Mouse (Mus musculus) kidney, adult 8-10 months (tissue): ENCODE results near the gene Prss28.

Experiments
- DNase-seq, 2 experiments: peaks; one replicate each; pipeline ENCODE4 v3.0.0; 2022

Prss28 gene

DNA sequence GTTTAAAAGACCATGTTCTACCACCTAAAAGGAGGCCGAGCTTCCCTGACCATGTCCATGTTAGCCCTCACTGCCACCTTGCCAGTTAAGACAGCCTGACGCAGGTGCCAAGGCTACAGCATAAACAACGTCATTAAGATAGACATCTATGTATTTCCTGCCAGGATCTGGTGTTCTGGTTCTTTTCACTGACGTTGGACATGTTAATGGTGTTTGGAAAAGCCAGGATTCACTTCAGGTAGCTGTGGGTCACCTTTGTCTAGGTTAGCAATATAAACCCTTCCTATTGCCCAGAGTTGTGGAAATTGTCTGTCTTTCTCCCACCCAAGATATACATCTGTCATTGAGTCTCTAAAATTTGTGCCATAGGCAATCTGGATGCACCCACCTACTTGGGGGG, at the start of gene Prss28:
Prss28 (plus strand) TSS at position 301 of the 400 bp plus-strand sequence.
- no peak for DNase-seq

DNA sequence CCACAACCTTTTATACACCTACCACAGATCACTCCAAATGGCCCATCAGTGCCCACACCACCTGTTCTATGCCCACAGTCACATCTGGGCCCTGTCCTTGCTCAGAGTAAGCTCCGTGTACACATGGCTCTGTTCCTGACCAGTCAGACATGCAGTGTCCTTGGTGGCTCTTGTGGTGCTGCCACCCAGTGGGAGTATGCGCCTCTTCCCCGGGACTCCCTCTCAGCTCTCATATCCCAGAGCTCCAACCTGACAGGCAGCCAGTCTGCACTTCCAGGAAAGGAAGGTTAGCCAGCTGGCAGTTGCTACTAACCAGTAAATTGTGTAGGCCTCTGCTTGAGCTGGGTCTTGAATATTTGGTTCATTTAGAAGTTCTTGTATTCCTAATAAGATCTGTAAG, 44.0 kb upstream of the Prss28 start:
- peak; percentile 38 to 49 for DNase-seq

DNA sequence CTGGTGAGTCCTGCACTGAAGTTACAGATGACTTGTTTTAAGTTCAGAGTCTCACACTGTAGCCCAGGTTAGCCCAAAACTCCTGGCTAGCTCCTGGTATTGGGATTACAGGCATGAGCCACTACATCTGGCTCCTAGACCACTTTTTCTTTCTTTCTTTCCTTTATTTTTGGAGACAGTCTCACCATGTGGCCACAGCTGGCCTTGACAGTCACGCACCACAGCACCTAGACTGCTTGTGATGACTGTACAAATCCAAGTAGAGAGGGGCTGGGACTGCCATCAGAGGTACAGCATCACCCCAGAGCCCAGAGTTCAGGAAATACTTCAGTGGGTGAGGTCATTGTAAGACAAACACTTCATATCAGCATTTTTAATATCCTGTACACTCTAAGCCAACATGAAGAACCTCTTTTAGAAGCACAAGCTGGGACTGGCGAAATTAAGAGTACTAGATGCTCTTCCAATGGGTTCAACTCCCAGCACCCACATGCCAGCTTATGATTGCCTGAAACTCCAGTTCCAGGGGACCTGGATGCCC, 37.6 kb upstream of the Prss28 start:
- no peak for DNase-seq

DNA sequence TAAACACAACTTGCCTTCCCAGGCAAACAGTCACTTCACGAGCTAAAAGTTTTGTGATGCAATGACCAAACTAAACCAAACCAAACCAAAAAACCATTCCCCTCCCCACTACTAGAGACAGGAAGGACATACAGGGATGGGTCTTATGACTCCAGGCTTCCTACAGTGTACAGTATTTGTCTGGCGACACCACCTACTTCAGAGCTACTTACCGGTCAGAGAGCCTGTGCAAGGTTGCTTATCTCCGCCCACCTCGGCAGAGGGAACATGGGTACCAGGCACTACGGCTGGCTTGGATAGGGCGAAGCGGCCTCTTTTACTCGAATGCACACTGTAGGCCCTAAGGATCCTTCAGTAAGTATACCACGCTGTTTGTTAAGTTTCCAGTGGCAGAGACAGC, 36.1 kb upstream of the Prss28 start:
- peak in 1 of 2 experiments; percentile 28 for DNase-seq

DNA sequence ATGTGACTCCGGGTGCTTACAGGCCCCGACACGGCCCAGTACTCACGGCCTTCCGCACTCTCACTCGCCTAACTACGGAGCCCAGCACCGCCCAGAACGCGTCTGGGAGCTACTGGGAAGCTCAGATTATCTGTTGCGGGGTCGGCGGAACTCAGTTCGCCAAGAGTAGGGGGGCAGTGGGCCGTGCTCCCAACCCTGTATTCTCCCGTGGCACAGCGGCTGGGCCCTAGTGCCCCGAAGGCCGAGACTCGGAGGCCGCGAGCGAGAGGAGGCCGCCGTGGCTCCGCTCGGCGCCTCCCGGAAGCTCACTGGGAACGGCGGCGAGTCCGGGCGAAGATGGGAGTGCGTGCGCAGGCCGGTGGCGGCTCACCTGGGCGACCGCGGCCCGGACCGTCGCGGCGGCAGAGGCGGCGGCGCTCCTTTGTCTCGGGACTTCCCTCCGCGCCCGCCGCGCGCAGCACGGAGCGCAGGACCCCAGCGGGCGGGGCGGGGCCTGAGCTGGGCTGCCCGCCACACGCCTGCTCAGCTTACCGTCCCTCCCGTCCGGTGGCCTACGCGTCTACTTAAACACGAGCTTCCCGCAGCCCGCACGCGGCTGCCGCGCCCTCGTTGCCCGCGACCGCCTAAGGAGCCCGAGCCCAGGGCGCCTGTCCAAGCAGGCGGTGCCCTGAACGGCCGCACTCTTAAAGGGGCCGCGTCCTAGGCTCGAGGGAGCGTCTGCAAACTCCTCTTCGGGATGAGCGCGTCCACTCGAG, 35.3 kb upstream of the Prss28 start:
- peak; percentile 54 to 90 for DNase-seq

DNA sequence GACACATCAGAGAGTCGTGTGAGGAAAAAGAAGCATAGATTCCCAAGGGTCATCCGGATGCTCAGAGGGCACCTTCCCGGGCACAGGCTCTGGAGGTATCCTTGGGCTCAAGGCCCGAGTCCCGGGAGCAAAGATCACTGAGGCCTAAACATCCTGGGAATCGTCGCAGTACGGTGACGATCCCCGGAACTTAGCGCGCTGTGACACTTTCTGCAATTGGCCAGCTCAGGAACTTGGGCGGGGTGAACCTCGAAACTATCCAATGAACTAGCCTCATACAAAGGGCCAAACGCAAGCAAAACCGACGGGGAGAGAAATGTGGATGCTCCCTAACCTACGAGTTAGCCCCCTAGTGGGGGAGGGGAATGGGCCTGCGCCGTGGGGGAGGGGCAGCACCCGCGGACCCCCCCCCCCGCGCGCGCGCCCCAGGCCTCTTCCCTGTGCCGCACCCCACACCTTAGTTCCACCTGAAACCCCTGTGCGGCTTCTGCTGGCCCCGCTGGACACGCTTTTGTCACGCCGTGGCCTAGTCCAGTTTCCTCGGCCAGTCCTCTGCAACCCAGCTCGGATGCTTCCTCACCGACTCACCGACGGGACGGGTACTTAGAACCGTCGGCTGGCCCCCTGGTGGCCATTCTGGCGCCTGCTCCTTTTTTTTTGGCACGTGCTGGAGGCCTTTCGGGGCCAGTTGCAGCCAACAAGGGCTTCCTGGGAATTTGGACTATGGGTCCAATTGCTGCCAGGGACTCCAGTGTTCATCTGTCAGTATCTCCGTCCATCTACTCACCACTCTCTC, 34.5 kb upstream of the Prss28 start:
- DNase-seq: peak; percentile 97 to 98

DNA sequence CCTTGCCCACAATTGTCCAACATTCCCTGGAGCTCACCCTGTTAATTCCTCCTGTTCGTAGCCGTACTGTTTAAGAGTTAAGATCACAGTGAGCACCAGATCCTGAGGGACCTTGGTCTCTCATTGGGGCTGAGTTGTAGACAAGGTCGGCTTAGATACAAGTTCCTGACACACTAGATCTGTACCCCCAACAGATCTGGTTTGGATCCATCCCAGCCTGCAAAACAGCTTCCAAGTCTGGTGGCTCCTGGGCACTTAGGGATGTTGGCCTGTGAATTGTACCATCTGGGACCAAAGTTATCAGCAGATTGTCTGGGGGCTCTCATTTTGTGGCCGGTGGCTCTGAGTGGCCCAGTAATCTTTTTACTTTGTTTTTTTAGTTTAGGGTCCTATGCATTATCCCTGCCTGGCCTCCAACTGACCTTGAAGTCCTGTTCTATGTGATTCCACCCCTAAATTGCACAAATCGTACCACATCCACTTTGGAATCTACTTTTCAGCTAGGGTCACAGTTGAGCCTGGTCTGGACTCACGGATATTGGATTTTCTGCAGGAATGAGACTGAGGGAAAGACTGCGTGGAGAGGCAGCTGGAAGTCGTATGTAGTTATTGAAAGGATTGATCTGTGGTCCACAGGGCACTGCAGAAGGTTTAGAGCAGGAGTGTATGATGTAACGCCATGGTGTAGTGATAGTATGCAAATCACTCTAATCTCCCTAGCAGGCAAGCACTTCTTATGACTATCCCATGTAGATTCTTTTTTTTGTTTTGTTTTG, 33.7 kb upstream of the Prss28 start, which contains the start of gene Ube2i:
Ube2i (minus strand) TSS at position 52 of the 776 bp plus-strand sequence.
- no peak for DNase-seq

DNA sequence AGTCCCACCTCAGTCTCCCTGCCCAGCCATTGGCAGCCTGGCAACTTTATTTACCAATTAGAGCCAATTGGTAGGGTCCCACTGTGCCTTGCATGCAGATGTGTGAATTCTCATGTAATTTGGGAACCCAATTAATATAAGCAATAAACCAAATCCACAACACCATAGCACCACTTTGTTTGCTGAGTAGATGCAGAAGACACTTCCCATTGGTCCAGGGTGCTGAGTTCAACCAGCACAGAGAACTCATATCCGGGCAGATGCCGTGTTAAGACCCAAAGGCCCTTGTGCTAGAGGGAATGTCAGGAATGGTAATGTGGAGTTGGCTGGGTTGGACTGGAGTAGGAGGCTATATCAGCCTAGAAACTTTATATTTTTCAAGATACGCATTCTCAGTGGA, 32.6 kb upstream of the Prss28 start:
- DNase-seq: no peak

DNA sequence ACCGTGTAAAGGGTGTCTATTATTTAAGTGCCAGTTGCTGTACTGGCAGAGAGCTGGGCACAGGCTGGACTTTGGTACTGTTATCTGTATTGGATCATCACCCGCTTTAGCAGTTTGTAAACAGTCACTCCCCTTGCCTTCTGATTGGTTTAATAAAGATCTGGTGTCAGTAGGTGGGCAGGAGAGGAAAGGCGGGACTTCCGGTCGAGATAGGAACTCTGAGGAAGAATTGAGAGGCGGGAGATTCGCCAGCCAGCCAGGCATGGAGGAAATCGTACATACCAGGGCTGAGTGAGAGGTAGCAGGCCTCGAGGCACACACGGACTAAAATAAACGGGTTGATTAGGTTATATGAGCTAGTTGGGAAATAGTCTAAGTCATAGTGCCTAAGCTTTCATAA, 26.3 kb upstream of the Prss28 start:
- peak; percentile 77 to 87 for DNase-seq

DNA sequence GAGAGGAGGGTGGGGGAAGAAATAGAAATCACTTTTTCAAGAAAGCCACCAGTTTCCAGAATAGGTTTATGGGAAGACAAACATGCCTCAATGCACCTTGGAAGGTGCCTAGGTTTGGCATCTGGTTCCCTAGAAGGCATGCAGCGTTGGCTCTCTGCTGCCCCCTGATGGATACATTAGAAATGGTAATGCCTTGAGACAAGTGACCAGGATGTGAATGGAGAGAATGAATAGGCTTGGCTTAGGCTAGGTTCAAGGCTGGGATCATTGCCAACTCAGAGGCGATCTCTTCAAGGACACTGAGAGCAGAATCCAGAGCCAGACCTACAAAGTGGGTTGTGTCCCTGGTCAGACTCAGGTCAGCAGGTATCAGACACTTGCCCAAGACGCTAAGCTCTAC, 23.4 kb upstream of the Prss28 start:
- DNase-seq: peak; percentile 87 to 88

DNA sequence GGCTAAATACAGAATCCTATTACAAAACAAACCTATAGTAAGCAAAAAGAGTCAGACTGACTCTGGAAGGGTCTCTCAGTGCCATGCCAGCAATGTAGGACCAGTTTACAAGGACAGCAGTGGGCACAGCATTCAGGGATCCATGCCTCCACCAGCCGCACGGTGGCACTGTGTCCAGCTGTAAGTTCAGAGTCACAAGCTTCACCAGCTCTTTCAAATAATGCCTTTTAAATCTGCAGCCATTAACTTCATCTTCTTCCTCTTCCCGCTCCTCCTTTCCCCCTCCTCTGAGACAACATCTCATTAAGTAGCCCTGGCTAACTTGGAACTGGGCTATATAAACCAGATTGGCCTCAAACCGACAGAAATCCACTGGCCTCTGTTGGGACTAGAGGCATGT, 19.6 kb upstream of the Prss28 start:
- peak in 1 of 2 experiments; percentile 57 for DNase-seq

DNA sequence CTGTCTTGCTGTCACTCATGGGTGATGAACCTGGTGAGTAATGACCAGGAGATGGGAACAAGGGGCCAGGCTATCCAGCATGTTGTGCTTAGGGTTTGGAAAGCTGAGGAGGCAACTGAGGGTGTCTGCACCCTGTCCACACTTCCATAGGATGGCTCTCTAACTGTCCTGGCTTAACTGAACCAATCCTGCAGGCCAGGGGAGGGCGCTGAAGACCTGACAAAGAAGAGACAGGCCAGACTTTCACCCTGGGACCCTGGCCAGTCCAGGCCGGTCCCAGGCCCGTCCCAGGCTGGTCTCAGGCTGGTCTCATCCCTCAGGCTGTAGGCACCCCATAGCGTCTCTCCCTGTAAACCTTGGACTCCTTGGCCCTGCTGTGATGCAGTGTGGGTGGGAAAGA, 18.0 kb upstream of the Prss28 start:
- DNase-seq: no peak

DNA sequence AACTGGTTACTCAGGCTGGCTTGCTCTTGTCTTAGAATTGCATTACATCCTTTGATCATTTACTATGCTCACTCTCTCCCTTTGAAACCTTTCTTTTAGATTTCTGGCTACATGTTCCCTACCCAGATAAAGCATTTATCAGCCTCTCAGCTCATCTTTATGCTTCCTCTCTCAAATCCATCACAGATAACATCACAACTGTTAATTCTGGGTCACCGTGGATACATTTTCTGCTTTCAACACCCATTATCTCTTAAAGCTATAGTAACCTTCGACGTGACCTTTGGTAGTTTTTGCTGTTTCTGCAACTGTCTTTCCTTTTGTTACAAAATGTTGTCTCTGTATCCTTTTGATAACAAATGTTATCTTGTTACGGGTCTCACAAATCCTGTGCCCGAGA, 15.0 kb upstream of the Prss28 start:
- DNase-seq: no peak

DNA sequence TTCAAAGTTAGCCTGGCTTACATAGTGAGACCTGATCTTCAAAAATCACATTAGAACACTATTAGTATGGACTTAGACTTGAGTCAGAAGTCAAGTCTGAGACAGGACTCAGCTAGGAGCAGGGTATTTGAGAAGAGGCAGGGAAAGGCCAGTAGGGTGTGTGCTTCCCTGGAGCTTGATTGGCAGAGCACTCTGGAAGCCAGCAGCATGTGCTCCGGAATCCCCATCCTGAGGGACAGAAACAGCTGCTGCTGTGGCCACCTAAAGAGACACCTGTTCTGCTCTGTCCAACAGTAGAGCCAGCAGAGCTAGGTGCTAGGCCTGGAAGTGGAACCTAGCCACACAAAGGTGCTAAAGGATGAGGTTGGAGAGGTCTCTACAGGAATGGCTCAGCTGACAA, 14.3 kb upstream of the Prss28 start:
- no peak for DNase-seq

DNA sequence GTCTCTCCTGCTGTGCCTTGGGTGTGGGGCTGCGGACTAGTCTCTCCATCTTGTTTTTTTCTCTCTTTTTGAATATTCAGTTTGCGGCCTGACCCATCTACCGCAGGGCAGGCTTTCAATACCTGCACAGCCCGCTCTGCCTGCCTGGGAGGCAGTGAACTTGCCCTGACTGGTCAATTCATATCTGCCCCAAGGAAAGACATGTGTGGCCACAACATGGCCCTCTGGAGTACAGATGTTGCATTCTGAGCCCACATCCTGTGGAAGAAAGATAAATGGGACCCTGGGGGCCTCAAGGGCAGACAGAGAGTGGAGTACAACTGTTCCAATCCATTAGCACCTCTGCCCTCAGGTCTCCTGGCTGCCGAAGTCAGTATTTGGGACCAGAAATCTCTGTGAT, 10.4 kb upstream of the Prss28 start, which contains the start of gene Prss34:
Prss34 (plus strand) TSS at position 301 of the 400 bp plus-strand sequence.
- DNase-seq: no peak

DNA sequence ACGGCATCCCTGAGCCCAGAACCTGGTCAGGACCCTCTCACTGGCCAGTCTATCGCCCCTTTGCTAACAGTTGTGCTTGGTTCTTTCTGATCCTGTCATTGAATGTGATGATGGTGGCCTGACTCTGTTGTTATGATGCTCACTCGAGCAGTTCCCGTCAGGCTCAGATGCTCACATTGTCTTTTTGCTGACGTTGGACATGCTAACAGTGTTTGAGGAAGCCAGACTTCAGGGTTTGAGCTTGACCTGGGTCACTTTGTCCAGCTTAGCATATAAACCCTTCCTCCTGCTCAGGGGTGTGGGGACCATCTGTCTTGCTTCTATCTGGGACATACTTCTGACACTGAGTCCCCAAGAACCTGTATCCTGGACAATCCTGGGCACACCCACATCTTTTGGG, 9.9 kb downstream of the Prss28 start, which contains the start of gene Prss29:
Prss29 (plus strand) TSS at position 301 of the 400 bp plus-strand sequence.
- DNase-seq: no peak

DNA sequence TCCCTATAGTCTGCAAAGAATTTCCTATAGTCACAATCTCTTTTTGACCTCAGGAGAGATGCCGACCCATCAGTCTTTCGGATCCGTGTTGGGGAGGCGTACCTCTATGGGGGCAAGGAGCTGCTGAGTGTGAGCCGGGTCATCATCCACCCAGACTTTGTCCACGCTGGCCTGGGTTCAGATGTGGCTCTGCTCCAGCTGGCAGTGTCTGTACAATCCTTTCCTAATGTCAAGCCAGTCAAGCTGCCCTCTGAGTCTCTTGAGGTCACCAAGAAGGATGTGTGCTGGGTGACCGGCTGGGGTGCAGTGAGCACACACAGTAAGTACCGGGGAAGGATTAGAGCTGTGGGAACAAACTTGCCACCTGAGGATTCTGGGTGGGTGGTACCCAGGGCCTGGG, 12.4 kb downstream of the Prss28 start:
- DNase-seq: peak; percentile 48 to 50

DNA sequence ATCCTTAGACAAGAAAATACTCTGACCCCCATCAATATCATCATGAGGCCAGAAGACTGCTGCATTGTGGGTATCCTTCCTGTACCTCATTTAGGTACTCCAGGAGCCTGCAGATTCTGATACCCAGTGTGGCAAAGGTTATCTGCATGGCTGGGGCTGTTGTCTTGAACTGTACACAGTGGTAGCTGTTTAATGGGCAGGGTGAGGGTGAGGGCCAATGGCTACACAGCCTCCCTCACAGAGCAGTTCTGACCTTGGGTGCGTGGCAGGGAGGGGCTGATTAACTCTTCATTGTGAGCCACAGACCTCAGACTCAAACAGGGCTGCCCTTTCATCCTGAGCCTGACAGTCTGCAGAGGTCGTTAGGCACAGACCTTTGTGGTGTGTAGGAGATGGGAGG, 14.5 kb downstream of the Prss28 start:
- no peak for DNase-seq

DNA sequence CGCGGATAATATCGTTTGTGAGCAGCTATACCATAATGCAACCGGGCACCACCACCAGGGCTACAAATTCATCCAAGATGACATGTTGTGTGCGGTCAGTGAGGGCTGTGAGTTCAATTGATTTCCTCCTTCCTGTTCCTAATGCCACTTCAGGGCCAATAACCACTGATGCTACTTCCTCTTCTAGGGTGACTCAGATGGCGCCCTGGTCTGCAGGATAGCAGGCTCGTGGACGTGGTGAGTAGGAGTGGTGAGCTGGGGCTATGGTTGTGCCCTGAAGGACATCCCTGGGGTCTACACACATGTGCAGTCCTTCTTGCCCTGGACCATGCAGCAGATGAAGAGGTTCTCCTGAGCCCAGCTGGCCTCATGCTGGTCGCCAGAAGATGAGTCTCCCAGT, 23.9 kb downstream of the Prss28 start:
- DNase-seq: no peak

DNA sequence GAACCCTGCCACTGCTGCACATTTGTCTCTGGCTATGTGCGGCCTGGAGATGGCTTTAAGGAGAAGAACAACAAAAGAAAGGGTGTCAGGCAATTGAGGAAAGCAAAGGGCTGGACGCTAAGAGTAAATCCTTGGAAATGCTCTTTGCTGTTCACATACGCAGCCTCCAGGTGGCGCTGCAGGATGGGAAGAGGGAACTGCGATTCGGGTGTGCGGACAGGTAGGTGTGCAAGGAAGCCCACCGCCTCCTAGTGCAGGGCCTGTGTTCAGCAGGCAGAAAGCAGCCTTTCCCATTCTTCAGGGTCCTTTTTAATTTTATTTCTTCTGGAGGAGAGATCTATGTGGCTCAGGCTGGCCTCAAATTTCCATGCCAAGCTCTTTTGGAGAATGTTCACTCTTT, 25.5 kb downstream of the Prss28 start:
- peak in 1 of 2 experiments; percentile 41 for DNase-seq

DNA sequence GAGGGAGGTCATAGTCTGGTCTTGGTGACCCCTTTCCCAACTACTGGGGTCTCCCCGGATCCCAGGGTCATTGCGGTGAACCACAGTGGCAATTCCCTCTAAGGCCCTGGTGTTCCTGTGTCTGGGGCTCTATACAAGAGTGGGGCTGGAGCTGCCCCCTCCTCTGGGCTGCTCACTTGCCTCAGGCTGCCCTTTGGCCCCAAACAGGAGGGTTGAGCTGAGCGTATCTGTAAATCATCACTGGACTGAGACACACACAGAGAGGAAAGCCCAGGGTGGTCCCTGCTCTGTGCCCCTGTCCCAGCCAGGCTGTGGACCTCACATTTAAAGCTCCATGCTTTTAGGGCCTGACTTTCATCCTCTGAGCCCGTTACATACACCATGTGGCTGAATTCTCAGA, 29.8 kb downstream of the Prss28 start:
- peak in 1 of 2 experiments; percentile 8 for DNase-seq

DNA sequence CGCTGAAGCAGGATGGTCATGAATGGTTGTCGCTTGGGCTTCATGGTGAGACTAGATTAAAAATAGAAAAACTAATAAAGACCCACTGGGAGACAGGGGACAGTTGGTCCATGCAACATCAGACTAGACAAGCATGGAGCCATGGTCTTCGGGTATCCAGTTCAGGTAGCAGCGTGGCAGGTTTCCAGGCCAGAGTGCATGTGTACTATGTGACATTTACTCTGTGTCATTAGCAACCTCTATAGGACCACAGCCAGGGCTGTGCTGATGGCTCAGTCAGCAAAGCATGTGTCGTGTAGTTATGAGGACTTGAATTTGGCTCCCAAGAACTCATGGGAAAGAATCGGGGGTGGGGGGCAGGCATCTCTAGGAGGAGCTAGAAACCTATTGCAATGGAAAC, 31.6 kb downstream of the Prss28 start:
- no peak for DNase-seq

DNA sequence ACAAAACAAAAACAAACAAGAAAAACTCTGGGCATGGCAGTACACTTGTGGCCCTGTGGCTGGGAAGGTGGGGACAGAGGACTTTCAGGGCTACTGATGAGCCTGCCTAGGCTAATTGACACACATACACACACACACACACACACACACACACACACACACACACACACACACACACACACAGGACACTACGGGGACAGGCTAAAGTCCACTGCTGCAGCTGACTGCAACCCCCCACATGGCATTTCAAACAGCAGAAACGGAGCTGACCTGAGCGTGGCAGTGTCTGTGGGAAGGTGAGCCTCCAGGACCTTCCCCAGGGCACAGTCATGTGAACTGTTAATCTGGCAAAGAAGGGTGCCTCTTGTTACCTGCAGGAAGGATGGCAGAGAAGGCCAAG, 33.0 kb downstream of the Prss28 start:
- DNase-seq: peak in 1 of 2 experiments; percentile 9
